Mouse (Mus musculus) layer of hippocampus, adult 18-20 months (tissue): ENCODE measurements at regions not wholly inside any gene's neighbourhood (a gene's known extent, or its start where the extent isn't known, plus 50 kb on each side); places are given as distances from the start of the nearest gene placed in this dataset.
A peak's percentile ranks its signal among the peaks of the same experiment; 100 is the strongest.

Source experiments
- DNase-seq, 2 experiments: peaks; one replicate each; pipeline ENCODE4 v3.0.0; 2022; ENCODE audit warnings: low spot score in 2 of 2

GRCm38 (mm10) chrX:64546141-64546540 is 269.3 kb upstream of the Slitrk4 start:
- peak in 1 of 2 experiments; percentile 0 for DNase-seq

- DNase-seq: no peak
Measured at GRCm38 (mm10) chrX:64504986-64505385, 228.2 kb upstream of the Slitrk4 start.
